Mouse (Mus musculus) small intestine, adult 2 months (tissue): ENCODE data around the gene AC124108.1.

Experiments used
- CTCF ChIP-seq: fragments of 200-500 bp; IDR thresholded peaks from 2 replicates; pipeline ENCODE4 v1.5.1; 2012; ENCODE audit warnings: low read depth, mild to moderate bottlenecking, control low read depth, inconsistent platforms, low read length, moderate library complexity, mixed read lengths; ENCODE audit not compliant: insufficient replicate concordance, insufficient read length; ENCODE audit errors: extremely low read depth
- POLR2A ChIP-seq: fragments of 200-500 bp; IDR thresholded peaks from 2 replicates; pipeline ENCODE4 v1.6.1; 2012; ENCODE audit warnings: low read depth, mild to moderate bottlenecking, control low read depth, inconsistent platforms, low read length, moderate library complexity

DNA sequence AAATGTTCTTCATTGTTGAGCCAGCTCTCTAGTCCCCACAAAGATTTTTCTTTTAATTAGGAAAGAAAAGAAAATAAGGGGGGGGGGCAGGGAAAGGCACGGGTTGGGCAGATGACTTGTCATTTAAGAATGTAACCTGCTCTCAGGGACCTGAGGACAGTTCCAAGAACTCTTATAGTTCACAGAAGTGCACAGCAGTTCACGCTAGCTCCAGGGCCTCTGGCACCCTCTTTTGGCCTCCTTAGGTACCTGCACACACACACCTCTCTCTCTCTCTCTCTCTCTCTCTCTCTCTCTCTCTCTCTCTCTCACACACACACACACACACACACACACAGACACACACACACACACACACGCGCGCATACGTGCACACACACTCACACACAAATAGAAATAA is 63.2 kb downstream of the AC124108.1 start:
- no peak for TF ChIP-seq POLR2A
- no peak for TF ChIP-seq CTCF
